In the genomic region with DNA sequence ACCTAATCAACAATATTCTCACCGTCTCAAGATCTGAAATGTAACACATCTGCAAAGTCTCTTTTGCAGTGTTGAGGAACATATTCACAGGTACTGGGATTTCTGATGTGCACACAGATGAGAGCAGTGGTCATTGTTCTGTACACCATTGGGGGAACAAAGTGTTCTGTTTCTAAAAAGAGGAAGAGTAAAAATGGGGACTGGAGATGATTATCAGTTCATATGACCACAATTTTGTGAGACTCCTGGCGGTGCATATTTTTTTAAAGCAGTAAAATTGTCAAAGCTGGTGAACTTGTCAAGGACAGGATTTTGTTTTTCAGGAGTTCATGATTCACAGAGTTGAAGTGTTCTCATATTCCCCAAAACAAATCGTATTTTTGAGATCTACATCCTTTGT, we compare ENCODE assay signal across 23 mouse cellular contexts.
"Had no signal": no experiment of that assay in that cellular context is flagged by ENCODE, and none has a peak within 500 bp of the region (broad histone marks: within the 10 kb centered on the region; RNA-seq: fewer than 3 reads in every experiment).

No protein-coding gene starts in this region.

- H3K27ac ChIP-seq: kidney, embryonic 15.5 days; layer of hippocampus, adult 2 months; limb, embryonic 12.5 days; limb, embryonic 15.5 days; liver, embryonic 14.5 days; midbrain, embryonic 13.5 days; neural tube, embryonic 12.5 days; neural tube, embryonic 15.5 days; stomach, embryonic 15.5 days had no signal

- H3K9me3 ChIP-seq: kidney, embryonic 15.5 days; limb, embryonic 12.5 days; limb, embryonic 15.5 days; midbrain, embryonic 13.5 days; neural tube, embryonic 12.5 days; neural tube, embryonic 15.5 days; stomach, embryonic 15.5 days had no signal

- H3K27me3 ChIP-seq: limb, embryonic 15.5 days; midbrain, embryonic 13.5 days; neural tube, embryonic 12.5 days; neural tube, embryonic 15.5 days; stomach, embryonic 15.5 days had no signal

- H3K4me3 ChIP-seq: kidney, embryonic 15.5 days; layer of hippocampus, adult 2 months; limb, embryonic 12.5 days; limb, embryonic 15.5 days; midbrain, embryonic 13.5 days; neural tube, embryonic 12.5 days; neural tube, embryonic 15.5 days; stomach, embryonic 15.5 days had no signal

- H3K9ac ChIP-seq: kidney, embryonic 15.5 days; limb, embryonic 12.5 days; limb, embryonic 15.5 days; liver, embryonic 14.5 days; liver, postnatal 0 days; lung, embryonic 14.5 days; midbrain, embryonic 13.5 days; neural tube, embryonic 12.5 days; neural tube, embryonic 15.5 days; stomach, embryonic 15.5 days had no signal

- ATAC-seq: liver, postnatal 0 days; lung, postnatal 0 days; midbrain, embryonic 13.5 days had no signal

- H3K4me1 ChIP-seq: limb, embryonic 12.5 days; limb, embryonic 15.5 days; neural tube, embryonic 12.5 days; stomach, embryonic 15.5 days had no signal

- H3K36me3 ChIP-seq: kidney, embryonic 15.5 days; limb, embryonic 12.5 days; limb, embryonic 15.5 days; midbrain, embryonic 13.5 days; neural tube, embryonic 12.5 days; neural tube, embryonic 15.5 days; stomach, embryonic 15.5 days had no signal

- DNase-seq: kidney, adult 11 months; kidney, adult 8-10 months; kidney, postnatal 14 days; kidney, postnatal 4 days; layer of hippocampus, adult 9-11 months; left cerebral cortex, postnatal 4 days; liver, postnatal 0 days; lung, embryonic 14.5 days; right cerebral cortex, adult 18-20 months; right cerebral cortex, postnatal 25 days; spleen, adult 18-20 months; thymus, postnatal 25 days had no signal

- H3K4me2 ChIP-seq: kidney, embryonic 15.5 days; limb, embryonic 12.5 days; limb, embryonic 15.5 days; liver, embryonic 11.5 days; lung, embryonic 14.5 days; midbrain, embryonic 13.5 days; neural tube, embryonic 12.5 days; neural tube, embryonic 15.5 days; stomach, embryonic 15.5 days had no signal
